Mouse (Mus musculus): ENCODE measurements around the gene Abcd2. TPM values are rescaled to one million over a fixed set of nuclear protein-coding genes. Genes with fewer than 3 reads are reported as not detected.

Abcd2 gene
- polyA plus RNA-seq, 1 experiment, result 77.8 TPM

- Histone ChIP-seq H3K4me1 (ENCODE audit: control insufficient read depth, insufficient read depth, insufficient read length, low read length) (no peaks in the 10 kb centered on the region), H3K4me3 (ENCODE audit: insufficient read depth, low read depth, low read length) (no peak overlapping the region), H3K27ac (replicated peaks; ENCODE audit: low read depth, low read length) (no peak overlapping the region)
Measured at GRCm38 (mm10) chr15:91103305-91103704, 88.3 kb downstream of the Abcd2 start.

- no peak overlapping the region for H3K27ac ChIP-seq (replicated peaks; ENCODE audit: low read depth, low read length)
- H3K4me3 ChIP-seq (ENCODE audit: insufficient read depth, low read depth, low read length), result no peak overlapping the region
Measured at GRCm38 (mm10) chr15:91096606-91097005, 95.0 kb downstream of the Abcd2 start.

More at GRCm38 (mm10) chr15:91096606-91097005, 95.0 kb downstream of the Abcd2 start:
- no peaks in the 10 kb centered on the region for H3K4me1 ChIP-seq (ENCODE audit: control insufficient read depth, insufficient read depth, insufficient read length, low read length)

Other genes with a start within 250 kb of the Abcd2 start
- gene Kif21a, start 141.9 kb downstream of the Abcd2 start, polyA plus RNA-seq (2012; ENCODE audit: insufficient read depth, insufficient read length, missing spikeins), result 8.9 and 10.6 TPM in 2 replicates
- not detected in 2 replicates for gene CN725425, start 7.7 kb upstream of the Abcd2 start, polyA plus RNA-seq (2012; ENCODE audit: insufficient read depth, insufficient read length, missing spikeins)